Mouse (Mus musculus) ES-E14 (cell line): ENCODE measurements at regions not wholly inside any gene's neighbourhood (a gene's known extent, or its start where the extent isn't known, plus 50 kb on each side); places are given as distances from the start of the nearest gene placed in this dataset.

ENCODE experiments used
- CHD2 ChIP-seq: IDR thresholded peaks from 2 replicates; pipeline ENCODE4 v1.6.1; 2014; ENCODE audit warnings: mild to moderate bottlenecking, low read depth, low read length, inconsistent platforms
- MAFK ChIP-seq: IDR thresholded peaks from 2 replicates; pipeline ENCODE4 v1.6.1; 2014; ENCODE audit warnings: mild to moderate bottlenecking, low read depth, low read length, inconsistent platforms; ENCODE audit not compliant: insufficient read depth
- ZC3H11A ChIP-seq: IDR thresholded peaks from 2 replicates; pipeline ENCODE4 v1.6.1; 2012; ENCODE audit warnings: low read depth, mild to moderate bottlenecking, inconsistent platforms, low read length, borderline replicate concordance
- ZNF384 ChIP-seq: IDR thresholded peaks from 2 replicates; pipeline ENCODE4 v1.6.1; 2012; ENCODE audit warnings: low read depth, low read length, inconsistent platforms

DNA sequence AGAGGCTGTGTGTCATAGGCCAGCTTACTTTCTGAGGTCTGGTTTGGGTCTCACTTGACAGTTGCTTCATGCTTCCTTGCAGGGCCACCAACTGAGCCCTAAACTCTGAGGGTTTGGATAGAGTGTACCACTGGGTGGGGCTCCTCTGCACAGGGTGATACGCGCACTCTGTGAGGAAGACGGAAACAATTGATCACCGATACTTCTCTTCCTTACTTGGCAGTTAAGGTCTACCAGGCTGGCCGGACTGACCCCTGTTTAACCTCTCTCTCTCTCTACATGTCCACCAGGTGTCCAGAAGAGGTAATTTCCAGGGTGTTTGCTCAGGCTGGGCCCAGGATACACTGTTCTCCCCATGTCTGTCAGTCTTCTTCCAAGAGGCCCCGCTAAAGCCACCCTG is 63.6 kb upstream of the Bod1 start:
- TF ChIP-seq MAFK, result no peak
- no peak for TF ChIP-seq CHD2
- no peak for TF ChIP-seq ZC3H11A
- no peak for TF ChIP-seq ZNF384
